Mouse (Mus musculus) granulocyte monocyte progenitor cell, adult 5-6 weeks (primary cell): ENCODE results near the gene St5. TPM values are rescaled to one million over a fixed set of nuclear protein-coding genes. Genes with fewer than 3 reads are reported as not detected.

Experiments
- ATAC-seq: replicated peaks from 2 replicates; pipeline ENCODE4 v1.8.0; 2016; ENCODE audit warnings: mild to moderate bottlenecking, moderate TSS enrichment, inconsistent platforms; ENCODE audit not compliant: poor library complexity, severe bottlenecking
- total RNA-seq, 2 experiments: library from RNA; stranded (forward) in 1 of 2; stranded (reverse) in 1 of 2; fragments of 200-712, 200-1000 nt in 1 of 2; fragments of >200 nt in 1 of 2; fragmentation: Nextera tagmentation in 1 of 2; gene quantifications; 2 replicates each; pipeline ENCODE4 v1.2.3; 2014 to 2017

Gene St5
- total RNA-seq, 2 experiments from 2014 or later: 0.72 TPM; not detected in 1

DNA sequence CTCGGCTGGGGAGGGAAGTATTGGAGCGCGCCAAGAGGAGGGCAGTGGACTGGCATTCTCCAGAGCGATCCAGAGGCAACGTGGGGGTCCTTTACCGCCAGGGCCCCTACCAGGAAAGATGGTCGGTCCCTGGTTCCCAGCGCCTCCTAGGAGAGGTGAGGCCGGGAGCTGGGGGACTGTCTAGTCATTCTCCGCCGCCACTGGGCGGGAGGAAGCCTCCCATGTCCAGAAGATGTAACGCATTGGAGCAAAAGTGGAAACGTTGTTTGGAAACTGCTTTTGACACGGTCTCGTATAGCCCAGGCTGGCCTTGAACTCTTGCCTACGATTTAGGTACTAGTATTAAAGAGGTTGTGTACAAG, 592 bp upstream of the St5 start:
- ATAC-seq: no peak

DNA sequence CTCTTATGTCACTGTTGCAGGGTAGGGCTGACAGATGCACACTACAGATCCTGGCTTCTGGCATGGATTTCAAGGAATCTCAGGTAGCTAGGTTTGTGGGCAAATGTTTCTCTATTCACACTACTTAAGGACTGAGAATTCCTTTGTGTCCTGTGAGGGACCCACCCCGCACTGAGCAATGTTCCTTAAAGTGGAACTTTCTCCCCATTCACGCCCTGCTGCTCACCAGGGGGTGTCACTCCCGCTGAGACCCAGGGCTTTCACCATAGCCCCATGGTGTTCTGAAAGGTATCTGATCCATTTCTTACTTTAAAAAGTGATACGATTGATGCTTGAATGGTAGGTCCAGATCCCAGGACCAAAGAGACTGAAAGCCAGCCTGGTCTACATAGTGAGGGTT, 684 bp downstream of the St5 start:
- ATAC-seq: no peak

DNA sequence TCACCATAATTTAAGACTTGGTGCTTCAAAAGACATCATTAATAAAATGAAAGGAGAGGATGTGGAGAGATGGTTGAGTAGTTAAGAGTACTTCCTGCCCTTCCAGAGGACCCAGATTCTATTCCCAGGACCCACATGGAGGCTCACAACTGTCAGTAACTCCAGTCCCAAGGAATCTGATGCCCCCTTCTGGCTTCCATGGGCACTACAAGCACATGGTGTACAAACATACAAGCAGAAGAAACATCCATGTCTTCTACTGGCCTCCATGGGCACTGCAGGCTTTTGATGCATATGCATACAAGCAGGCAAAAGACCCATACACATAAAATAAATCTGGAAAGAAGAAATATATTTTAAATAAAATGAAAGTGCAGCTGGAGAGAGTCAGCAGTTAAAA, 3.2 kb downstream of the St5 start:
- no peak for ATAC-seq

DNA sequence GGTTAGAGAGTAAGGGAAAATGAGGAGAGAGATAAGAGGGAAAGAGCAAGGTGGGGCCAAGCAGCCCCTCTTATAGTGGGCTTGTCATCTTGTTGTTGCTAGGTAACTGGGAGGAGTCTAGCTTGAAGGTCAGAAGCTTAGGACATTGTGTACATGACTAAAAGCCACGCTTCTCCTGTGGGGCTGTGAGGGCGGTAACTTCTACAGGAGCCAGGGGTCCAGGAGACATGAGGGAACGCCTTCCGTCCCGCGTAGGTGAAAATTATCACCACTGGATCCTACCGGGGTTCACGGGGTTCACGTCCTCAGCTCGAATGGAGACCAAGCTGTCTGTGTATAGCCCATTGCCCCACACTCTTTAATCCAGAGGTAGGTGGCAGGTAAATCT, 8.1 kb downstream of the St5 start:
- ATAC-seq: no peak

DNA sequence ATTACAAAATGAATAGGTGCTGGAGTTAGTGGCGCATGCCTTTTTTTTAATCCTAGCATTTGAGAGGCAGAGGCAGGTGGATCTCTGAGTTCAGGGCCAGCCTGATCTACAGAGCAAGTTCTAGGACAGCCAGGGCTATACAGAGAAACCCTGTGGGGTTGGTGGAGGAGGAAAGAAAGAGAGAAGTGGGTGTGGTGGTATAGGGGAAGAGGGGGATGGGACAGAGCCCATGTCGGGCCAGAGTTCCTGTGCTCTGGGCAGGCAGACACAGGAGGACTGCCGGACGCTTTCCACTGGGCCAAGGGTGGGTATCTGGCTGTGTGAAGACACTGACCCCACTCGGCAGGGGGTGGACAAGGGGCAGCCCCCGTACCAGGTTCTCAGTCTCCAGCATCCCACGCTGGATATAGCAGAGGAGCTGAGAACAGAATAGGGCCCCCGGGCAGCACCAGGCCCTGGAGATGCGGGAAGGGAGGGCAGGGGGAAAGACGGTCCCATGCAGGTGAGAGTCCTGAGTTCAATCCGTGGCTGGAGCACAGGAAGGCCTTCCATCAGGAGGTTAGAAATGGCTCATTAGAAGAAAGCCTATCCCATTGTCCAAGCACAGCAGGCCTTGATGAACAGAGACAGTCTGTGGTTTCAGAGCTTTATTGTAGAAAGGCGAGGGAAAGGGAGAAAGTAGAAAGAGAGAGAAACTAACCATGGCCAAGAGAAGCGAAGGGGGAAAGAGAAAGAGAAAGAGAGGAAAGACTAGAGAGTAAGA, 8.6 kb downstream of the St5 start:
- no peak for ATAC-seq

DNA sequence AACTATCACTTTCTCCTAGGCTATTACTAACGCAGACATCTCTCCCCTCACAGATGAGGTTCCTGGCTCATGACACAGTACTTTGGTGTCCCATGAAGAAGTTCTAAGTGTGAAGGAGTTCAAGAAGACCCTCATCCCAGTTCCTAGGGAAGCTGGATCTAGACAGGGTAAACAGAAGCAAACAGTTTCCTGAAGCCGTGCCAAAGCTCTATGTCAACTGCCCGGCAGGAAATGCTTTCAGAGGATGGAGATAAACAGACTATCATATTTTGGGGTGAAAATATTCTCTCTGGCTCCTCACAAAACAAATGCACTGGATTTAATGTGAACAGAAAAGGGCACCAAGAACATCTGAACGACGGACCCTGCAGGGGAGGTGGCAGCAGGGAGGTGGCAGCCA, 12.4 kb downstream of the St5 start:
- ATAC-seq: no peak

DNA sequence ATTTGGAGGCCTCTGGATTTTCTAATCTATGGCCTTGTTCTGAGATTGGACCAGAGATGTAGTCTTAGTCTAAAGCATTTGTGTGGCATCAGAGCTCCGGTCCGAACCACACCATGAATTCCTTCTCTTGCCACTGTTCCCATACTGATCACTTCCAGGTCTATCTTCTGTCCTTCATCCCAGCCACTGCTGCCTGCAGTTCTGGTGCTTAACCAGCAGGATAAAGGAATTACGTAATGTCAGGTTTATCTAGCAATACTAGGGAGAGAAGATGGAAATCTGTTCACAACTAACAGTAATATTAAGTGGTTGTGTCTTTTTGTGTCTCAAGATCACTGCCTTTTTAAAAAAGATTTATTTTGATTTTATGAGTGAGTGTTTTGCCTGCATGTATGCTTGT, 13.3 kb downstream of the St5 start:
- 0 out of 2 replicates have a peak, but pooled peaks have one; percentile 37 for ATAC-seq

DNA sequence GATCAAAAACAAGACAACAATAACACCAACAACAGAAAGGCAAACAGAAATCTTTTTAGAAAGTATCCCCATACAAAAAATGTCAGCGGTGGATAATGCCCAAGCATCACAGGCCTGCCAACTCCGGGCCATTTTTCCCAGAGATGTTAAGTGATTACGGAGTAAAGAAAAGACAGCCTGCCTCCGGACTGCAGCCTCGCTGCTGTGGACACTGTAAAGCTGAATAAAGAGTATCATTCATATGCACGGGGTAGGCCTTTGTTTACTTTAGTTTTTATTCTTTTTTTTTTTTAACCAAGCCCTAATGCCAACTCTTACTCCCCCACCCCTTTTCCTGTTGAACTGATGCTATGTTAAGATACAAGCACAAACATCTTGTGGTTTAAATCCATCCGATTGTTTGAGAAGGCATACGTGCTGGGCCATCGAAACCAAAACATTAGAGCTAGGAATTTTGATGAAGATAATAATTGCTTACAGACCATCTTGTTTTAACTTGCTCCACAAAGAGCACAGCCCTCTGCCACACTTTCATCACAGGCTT, 16.7 kb downstream of the St5 start:
- ATAC-seq: no peak

DNA sequence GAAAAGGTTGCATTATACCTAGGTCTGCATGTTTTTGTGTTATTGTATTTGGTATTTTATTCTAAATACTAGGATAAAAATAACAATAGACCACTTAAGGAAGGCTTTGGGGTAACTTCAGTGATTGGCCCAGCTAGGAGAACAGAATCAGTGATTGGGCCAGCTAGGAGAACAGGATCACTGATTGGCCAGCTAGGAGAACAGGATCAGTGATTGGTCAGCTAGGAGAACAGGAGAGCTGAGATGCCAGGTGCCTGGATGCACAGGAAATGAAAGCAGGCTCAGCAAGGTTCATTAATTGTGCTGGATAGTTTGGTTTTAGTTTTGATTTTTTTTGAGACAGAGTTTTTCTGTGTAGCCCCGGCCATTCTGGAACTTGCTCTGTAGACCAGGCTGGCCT, 22.5 kb downstream of the St5 start:
- no peak for ATAC-seq

DNA sequence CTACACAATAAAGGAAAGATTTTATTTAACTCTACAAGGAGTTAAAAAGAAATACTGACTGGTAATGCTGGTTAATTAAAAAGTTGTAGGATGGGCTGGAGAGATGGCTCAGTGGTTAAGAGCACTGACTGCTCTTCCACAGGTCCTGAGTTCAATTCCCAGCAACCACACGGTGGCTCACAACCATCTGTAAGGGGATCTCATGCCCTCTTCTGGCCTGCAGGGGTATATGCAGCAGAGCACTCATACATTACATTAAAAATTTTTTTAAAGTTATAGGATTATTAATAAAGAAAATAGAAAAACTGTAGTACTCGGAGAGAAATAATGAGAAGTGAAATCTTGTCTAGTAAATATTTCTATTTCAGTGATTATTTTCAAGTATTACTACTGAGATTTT, 23.1 kb downstream of the St5 start:
- no peak for ATAC-seq

DNA sequence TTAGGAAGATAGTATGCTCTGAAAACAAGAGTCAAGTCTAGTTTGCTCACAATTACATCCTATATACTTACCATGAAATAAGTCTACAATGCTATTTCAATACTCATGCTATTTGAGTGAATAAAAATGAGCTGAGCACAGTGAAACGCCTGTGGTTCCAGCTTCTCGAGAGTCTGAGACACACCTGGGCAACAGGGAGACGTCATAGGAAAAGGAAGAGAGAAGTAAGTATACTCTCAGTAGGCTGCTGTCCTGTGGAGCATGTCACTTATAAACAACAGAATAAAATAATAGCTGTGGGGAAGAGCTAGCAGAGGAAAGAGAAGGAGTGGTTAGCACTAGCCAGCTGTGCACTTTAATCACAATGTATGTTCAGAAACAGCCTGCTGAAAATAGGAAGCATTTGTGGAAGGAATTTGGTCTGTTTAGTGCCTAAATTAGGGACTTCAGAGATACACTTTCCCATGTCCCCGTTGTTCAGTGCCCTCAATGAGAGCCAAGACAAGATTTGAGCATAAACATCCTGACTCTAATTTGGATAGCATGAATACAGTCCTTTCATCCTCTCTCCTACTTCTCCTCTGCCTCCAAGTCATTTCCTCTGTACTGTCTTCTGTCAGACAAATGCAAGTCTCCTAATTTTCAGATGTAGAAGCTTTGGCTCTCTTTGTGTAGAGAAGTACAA, 28.3 kb downstream of the St5 start:
- no peak for ATAC-seq

DNA sequence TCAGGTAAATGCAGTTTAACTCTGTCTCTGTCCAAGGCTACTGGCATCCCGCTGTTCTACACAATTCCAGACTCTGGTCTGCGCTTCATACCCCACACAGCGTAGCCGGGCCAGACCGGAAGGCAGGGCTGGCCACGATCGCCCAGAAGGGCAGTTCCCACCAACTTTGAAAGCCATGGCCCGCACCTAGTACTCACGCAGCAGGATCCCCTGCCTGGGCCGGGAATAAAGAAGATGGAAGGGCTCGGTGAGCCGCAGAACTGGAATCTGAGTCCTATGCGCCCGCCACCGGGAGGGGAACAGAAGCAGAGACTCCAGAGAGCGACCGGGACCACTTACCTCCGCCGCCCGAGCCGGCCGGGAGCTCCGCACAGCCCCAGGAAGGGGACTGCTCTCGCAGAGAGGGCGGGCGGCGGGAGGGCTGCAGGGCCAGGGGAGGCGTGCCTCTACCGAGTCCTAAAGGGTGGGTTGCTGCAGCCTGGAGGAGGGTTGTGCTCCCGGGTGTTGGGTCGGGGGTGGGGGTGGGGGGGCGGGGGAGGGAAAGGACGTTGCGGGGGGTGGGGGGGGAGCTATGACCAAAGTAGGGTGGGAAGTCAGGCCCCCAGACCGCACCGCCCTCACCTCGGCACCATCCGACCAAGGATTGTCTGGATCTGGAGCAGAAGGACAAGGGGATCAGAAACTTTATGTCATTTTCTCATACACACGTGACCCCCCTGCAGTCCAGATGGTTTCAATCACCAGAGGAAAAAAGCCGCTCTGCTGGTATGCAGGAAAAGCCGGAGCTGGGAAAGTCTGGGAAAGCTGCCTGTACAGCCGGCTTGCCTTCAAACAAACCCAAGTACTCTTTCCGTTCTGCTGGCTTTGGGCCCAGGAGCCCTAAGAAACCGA, 31.6 kb downstream of the St5 start:
- ATAC-seq: peak; percentile 84

DNA sequence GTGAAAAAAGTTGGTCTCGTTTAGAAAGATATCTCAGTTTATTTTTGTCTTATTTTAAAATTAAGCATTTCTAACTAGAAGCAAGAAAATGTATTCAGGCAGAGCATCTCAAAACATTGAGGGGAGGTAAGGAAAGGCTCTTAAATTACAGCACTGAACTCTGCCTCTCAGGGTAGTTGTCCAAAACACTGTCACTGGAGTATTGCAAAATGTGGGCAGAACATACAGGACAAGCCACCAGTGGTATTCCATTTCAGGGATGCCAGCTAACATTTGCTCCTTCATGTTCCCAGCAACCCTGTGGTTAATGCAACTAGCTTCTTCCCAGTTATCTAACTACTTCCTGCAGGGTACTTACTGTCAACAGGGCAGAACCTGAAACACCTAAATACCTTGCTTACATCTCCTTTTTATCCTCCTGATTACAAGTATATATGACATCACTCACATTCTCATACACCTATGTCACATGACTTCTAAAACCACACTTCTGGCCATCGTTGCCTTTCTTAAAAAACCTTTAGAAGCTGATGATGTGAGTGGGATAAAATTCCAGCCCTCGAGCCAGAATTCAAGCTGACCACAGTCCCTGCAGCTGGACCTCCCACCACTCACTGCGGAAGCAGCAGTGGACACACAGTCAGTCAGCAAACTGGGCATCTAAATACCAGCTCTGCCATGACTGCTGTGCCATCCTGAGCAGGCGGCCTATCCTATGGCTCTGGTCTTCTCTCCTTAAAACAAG, 33.8 kb downstream of the St5 start:
- no peak for ATAC-seq

DNA sequence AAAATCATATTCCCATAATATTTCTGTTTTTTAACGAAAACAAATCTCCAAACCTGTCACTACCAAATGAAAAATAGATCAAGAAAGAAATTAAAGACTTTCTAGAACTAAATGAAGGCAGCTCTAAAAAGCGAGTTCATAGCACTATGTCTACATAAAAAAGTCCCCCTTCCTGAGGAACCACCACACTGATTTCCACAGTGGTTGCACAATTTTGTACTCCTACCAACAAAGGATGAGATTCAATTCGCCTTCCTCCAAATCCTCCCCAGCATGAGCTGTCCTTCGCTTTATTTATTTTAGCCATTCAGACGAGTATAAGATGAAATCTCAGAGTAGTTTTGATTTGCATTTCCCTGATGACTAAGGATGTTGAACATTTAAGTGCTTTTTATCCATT, 36.7 kb downstream of the St5 start:
- ATAC-seq: no peak

DNA sequence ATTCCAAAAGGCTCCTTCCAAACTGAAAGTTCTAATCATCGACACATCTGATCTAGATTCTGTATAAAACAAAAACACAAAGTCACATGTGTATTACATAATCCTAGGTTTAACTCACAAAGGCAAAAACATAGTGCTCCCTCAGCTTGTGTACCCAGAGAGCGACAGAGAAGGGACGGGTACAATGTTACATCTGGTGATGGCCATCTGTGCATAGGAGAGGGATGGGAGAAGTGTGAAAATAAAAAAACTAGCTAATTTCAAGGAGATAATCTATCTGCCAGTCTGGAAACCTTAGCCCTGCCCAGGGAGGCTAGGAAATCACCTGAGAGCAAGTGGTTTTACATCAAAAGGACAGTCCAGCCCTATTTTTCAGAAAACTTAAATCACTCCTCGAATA, 40.8 kb downstream of the St5 start:
- no peak for ATAC-seq

DNA sequence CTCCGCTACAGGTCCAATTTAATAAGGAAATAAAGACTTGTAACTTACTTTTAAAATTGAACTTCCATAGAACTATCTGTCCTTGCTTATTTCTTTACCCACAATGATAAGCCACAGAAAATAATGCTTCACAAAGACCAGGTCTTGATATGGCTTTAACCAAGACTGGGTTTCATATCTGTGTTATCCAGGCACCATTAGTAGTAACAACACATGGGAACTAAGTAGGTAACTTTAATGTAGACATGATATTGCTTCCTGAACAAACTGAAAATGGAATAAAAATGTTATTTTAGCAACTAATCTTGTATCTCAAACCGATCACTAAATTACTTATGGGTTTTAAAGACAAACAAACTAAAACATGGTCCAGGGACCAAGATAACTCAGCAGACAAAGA, 44.1 kb downstream of the St5 start:
- no peak for ATAC-seq

DNA sequence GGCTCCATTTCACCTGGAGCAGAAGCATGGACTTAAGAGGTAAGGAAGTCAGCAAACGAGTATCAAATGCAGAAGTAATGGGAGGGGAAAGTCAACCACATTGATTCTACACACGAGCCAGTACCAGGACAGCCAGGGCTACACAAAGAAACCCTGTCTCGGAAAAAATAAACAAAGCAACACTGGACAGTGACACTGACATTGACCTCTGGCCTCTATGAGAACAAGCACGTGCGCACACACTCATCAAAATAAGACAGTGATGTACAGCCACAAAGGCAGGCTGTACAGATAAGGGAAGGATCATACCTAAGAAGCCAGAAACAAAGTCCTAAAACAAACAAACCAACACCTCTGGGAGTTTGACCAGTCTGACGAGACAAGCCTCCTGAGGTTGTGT, 45.5 kb downstream of the St5 start:
- no peak for ATAC-seq

DNA sequence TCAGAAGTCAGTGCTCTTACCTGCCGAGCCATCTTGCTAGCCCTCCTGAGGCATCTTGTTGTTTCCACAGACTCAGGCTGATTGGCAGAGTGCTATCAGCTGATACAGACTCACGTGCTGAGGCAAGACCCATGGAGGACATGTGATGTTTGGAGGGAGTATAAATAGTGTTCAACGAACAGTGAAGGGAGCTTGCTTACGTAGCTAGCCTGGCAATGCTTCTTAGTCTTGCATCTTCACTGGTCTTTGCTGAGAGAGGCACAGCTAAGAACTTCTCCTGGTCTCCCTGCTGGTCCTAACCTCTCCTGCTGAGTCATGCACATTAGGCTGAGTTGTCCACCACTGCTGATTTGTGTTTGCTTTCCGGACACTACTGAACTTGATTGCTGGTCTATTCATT, 48.5 kb downstream of the St5 start:
- no peak for ATAC-seq

DNA sequence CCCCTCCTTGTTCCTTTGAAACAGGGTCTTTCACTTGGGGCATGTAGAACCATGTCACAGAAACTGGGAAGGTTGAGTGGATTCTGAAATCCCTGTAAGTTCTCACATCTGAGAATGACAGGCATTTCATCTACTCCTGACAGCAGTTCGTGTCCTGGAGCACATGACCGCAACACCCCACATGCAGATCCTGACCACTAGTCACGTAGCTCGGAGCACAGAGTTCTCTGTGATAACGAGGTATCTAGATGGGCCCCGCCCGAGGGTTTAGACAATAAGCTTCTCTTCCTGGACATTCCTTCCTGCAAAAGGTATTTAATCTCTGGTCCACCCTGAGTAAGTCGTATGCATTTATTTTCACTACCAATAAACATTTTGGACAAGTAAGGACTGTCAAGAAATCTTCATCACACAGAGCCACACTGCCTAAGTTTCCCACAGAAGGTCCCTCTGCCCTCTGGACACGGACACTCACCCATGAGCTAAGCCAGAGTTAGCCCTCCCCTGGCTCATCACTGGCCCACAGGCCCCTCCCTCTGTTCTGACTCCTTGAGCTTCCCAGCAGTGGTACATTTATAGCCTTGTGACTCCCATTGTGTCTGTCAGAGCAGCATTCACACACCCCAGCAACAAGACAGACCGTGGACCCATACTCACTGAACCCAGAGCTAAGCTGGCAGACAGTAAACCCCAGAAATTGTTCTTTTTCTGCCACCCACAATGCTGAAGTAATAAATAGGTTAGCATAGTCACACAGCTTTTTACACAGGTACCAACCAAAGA, 54.4 kb downstream of the St5 start:
- no peak for ATAC-seq

DNA sequence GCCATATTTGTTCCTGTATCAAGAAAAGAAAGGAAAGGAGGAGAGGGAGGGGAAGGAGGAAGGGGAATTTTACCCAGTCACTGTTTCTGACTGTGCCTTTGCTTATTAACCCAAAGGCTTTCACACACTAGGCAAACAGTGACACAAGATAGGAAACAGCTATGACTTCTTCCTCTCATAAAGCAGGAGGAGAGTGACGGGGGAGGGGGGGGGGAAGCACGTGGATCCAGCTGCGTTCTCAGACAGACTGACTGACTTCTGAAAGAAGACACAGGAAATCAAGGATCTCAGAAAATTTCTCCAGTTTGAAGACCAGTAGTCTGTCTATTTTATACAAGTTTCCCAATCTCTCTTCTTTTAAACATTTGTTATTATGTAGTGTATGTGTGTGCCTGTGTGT, 56.8 kb downstream of the St5 start:
- peak; percentile 33; the same call in 1 of the 2 replicates for ATAC-seq
